Mouse (Mus musculus) ES-Bruce4 (cell line): ENCODE results near the gene Sp3. TPM values are rescaled to one million over a fixed set of nuclear protein-coding genes. Genes with fewer than 3 reads are reported as not detected.

Experiments used
- H3K27ac ChIP-seq: 2 replicates; pipeline ENCODE4 v1.5.1; 2012; ENCODE audit warnings: low read length, inconsistent platforms; ENCODE audit not compliant: insufficient read depth
- H3K27me3 ChIP-seq: 2 replicates; pipeline ENCODE4 v1.6.1; 2012; ENCODE audit warnings: mild to moderate bottlenecking, low read length, inconsistent platforms; ENCODE audit not compliant: control insufficient read depth, poor library complexity, insufficient read depth, severe bottlenecking
- H3K36me3 ChIP-seq: 2 replicates; pipeline ENCODE4 v1.6.1; 2012; ENCODE audit warnings: inconsistent platforms, mild to moderate bottlenecking, low read length, moderate library complexity; ENCODE audit not compliant: control insufficient read depth, poor library complexity, insufficient read depth, severe bottlenecking
- H3K4me1 ChIP-seq: one replicate; pipeline ENCODE4 v1.8.1; 2011; ENCODE audit warnings: low read length; ENCODE audit not compliant: control insufficient read depth, insufficient read depth
- H3K4me3 ChIP-seq: 2 replicates; pipeline ENCODE4 v1.5.1; 2011; ENCODE audit warnings: low read depth, mild to moderate bottlenecking, low read length
- H3K9ac ChIP-seq: 2 replicates; pipeline ENCODE4 v1.6.1; 2012; ENCODE audit warnings: low read depth, mild to moderate bottlenecking, inconsistent platforms; ENCODE audit not compliant: poor library complexity, severe bottlenecking
- H3K9me3 ChIP-seq: replicated peaks from 2 replicates; pipeline ENCODE4 v1.6.1; 2012; ENCODE audit warnings: mild to moderate bottlenecking, low read length, inconsistent platforms; ENCODE audit not compliant: control insufficient read depth, poor library complexity, insufficient read depth, severe bottlenecking
- CTCF ChIP-seq: IDR thresholded peaks from one replicate; pipeline ENCODE4 v1.8.1; 2011; ENCODE audit warnings: low read depth, low read length
- EP300 ChIP-seq: IDR thresholded peaks from 2 replicates; pipeline ENCODE4 v1.6.1; 2011; ENCODE audit warnings: low read depth, low read length; ENCODE audit not compliant: insufficient read depth
- POLR2A ChIP-seq: IDR thresholded peaks from one replicate; pipeline ENCODE4 v1.8.1; 2011; ENCODE audit warnings: low read length; ENCODE audit not compliant: insufficient read depth
- polyA plus RNA-seq: library from polyadenylated mRNA; stranded (reverse); fragments of >200 nt; gene quantifications from 2 replicates; pipeline ENCODE4 v1.2.4, GENCODE M21; 2011; ENCODE audit warnings: low read depth; ENCODE audit not compliant: missing spikeins, insufficient read depth, insufficient read length

Sp3 gene
- polyA plus RNA-seq, 1 experiment = 102 TPM

GRCm38 (mm10) chr2:73003751-73004717 lies 23.8 kb upstream of the Sp3 start:
- H3K27me3 ChIP-seq = no peaks in the 10 kb centered on the region
- TF ChIP-seq CTCF (no peak), EP300 (0 out of 2 replicates have a peak, but pooled peaks have one; percentile 20)
- H3K9me3 ChIP-seq = no peaks in the 10 kb centered on the region
- peaks cover 2% of the 10 kb centered on the region for H3K4me1 ChIP-seq
- peak overlapping the region; percentile 45 for H3K27ac ChIP-seq
- peak overlapping the region; percentile 54 for H3K4me3 ChIP-seq
- H3K9ac ChIP-seq = peak overlapping the region; percentile 34
- H3K36me3 ChIP-seq = no peaks in the 10 kb centered on the region

GRCm38 (mm10) chr2:73003049-73003448 lies 22.8 kb upstream of the Sp3 start:
- Histone ChIP-seq H3K4me1 (peaks cover 2% of the 10 kb centered on the region), H3K27ac (peak overlapping the region; percentile 10; the same call in 1 of the 2 replicates), H3K36me3 (no peaks in the 10 kb centered on the region), H3K27me3 (no peaks in the 10 kb centered on the region), H3K4me3 (0 out of 2 replicates have a peak overlapping the region, but pooled peaks have one; percentile 3), H3K9me3 (no peaks in the 10 kb centered on the region), H3K9ac (peak overlapping the region; percentile 34)
- TF ChIP-seq POLR2A (no peak), EP300 (no peak), CTCF (no peak)

- Histone ChIP-seq H3K36me3 (no peaks in the 10 kb centered on the region), H3K27me3 (no peaks in the 10 kb centered on the region), H3K9ac (no peak overlapping the region), H3K4me1 (peaks cover 2% of the 10 kb centered on the region), H3K27ac (no peak overlapping the region), H3K4me3 (no peak overlapping the region), H3K9me3 (no peaks in the 10 kb centered on the region)
- TF ChIP-seq POLR2A (no peak), CTCF (no peak), EP300 (no peak)
Measured at GRCm38 (mm10) chr2:73002451-73002850, 22.2 kb upstream of the Sp3 start.

GRCm38 (mm10) chr2:73001994-73002393 lies 21.7 kb upstream of the Sp3 start:
- no peak for TF ChIP-seq POLR2A
- TF ChIP-seq EP300 = no peak
- TF ChIP-seq CTCF = no peak
- H3K36me3 ChIP-seq = no peaks in the 10 kb centered on the region
- H3K4me1 ChIP-seq = peaks cover 2% of the 10 kb centered on the region
- H3K27ac ChIP-seq = no peak overlapping the region
- H3K9ac ChIP-seq = no peak overlapping the region
- H3K27me3 ChIP-seq = no peaks in the 10 kb centered on the region
- no peaks in the 10 kb centered on the region for H3K9me3 ChIP-seq
- no peak overlapping the region for H3K4me3 ChIP-seq

- Histone ChIP-seq H3K27me3 (no peaks in the 10 kb centered on the region), H3K9ac (no peak overlapping the region), H3K27ac (no peak overlapping the region), H3K36me3 (no peaks in the 10 kb centered on the region), H3K4me3 (no peak overlapping the region), H3K9me3 (no peaks in the 10 kb centered on the region), H3K4me1 (peaks cover 1% of the 10 kb centered on the region)
- TF ChIP-seq EP300 (no peak), CTCF (no peak), POLR2A (no peak)
Measured at GRCm38 (mm10) chr2:73000194-73000593, 19.9 kb upstream of the Sp3 start.

- peaks cover 1% of the 10 kb centered on the region for H3K4me1 ChIP-seq
- H3K36me3 ChIP-seq = no peaks in the 10 kb centered on the region
- H3K27ac ChIP-seq = peak overlapping the region; percentile 81
- no peak overlapping the region for H3K4me3 ChIP-seq
- no peaks in the 10 kb centered on the region for H3K27me3 ChIP-seq
- TF ChIP-seq EP300 (no peak), CTCF (no peak), POLR2A (no peak)
- H3K9me3 ChIP-seq = no peaks in the 10 kb centered on the region
- 0 out of 2 replicates have a peak overlapping the region, but pooled peaks have one; percentile 34 for H3K9ac ChIP-seq
Measured at GRCm38 (mm10) chr2:72997586-72997985, 17.3 kb upstream of the Sp3 start.
